Mouse (Mus musculus) stomach, postnatal 0 days (tissue): ENCODE measurements around the gene Slf2.

Experiments used
- CTCF ChIP-seq: IDR thresholded peaks from 2 replicates; pipeline ENCODE4 v1.5.1; 2016; ENCODE audit warnings: antibody characterized with exemption, low read depth, mild to moderate bottlenecking, moderate library complexity
- EP300 ChIP-seq: optimal IDR thresholded peaks from 2 replicates; pipeline ENCODE3; 2016; ENCODE audit warnings: antibody characterized with exemption

- TF ChIP-seq CTCF: no peak
- TF ChIP-seq EP300: no peak
Observed at GRCm38 (mm10) chr19:44896450-44896849, 34.5 kb upstream of the Slf2 start.
